Mouse (Mus musculus) left cerebral cortex, postnatal 36 days (tissue): ENCODE measurements at regions not wholly inside any gene's neighbourhood (a gene's known extent, or its start where the extent isn't known, plus 50 kb on each side); places are given as distances from the start of the nearest gene placed in this dataset.

Experiments
- DNase-seq, 2 experiments: peaks; one replicate each; pipeline ENCODE4 v3.0.0; 2021 to 2022; ENCODE audit warnings: low spot score in 2 of 2, mixed read lengths in 1 of 2
- intact Hi-C: fragments of 180-260 bp; cut with DNase I; formaldehyde crosslinking; loops from one replicate; pipeline ENCODE4 v1.15.1; 2025

DNA sequence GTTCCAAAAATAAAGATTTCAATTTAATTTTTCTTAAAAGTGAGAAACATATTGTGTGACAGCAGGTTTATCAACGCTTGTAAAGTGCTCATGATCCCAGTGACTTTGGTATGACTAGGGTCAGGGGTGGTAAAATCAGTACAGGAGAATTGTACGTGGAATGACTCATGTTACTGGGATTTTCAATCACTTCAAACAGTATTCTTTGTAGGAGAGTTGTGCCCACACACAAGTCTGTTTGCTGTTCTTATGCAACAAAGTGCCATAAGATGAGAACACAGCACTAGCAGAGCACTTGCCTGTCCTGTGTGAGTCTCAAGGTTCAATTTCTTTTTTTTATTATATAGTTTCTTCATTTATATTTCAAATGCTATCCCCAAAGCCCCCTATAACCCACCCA is 166.5 kb downstream of the Smarca1 start:
- DNase-seq: no peak
- intact Hi-C loops: no loop called here

DNA sequence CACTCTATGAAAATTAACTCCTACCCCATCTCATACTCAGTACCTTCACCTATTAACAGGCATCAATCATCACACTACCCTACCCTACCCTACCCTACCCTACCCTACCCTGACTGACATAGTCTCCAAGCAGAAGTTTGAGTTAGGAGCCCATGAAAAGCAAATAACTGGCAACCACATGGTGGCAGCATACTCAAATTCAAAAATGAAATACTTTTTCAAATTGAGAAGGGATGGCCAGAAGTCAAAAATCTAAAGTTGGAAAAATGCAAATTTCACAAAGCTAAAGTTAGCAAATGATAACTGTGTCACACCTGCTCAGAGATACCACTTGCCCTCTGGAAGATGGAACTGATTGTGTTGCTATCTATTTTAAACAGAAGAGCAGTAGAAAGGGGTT is 189.7 kb downstream of the Smarca1 start:
- intact Hi-C loops: loop anchor here (5.0 kb wide), 1 partner anchor 119 kb away; no protein-coding TSS in a partner anchor
- no peak for DNase-seq

DNA sequence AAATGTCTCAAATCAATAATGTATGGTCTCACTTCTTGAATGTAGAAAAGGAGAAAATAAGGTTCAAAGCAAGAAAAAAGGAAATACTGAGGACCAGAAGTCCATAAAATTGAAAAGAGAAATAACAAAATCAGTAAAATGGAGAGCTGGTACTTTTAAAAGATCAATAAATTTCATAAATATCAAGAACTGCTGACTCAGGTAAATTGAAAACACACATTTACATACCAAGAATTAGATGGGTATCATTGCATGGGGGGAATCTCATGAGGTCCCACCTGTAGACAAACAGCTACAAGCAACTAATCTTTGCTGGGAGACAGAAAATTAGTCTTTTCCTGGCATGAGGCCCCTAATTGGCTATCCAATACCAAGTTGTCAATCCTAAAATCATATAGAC is 224.0 kb downstream of the Smarca1 start:
- no peak for DNase-seq
- intact Hi-C loops: no loop called here

DNA sequence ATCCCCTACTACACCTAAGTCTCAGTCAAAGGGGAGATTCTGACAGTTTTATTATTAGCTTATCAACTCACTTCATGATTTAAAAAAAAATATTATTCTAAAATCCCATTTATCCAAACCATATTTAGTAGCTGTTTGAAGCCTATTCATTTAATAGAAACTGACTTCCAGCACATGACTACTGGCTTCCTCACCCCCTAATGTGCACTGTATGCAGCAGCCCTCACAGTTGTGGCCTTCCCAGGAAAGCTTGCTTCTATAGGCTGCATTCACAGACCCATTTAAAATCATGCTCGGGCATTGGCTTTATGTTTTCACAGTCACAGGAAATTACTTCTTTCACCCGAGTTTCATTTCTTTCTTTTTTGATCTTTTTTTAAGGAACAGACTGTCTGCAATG is 246.3 kb downstream of the Smarca1 start:
- intact Hi-C loops: no loop called here
- DNase-seq: no peak

DNA sequence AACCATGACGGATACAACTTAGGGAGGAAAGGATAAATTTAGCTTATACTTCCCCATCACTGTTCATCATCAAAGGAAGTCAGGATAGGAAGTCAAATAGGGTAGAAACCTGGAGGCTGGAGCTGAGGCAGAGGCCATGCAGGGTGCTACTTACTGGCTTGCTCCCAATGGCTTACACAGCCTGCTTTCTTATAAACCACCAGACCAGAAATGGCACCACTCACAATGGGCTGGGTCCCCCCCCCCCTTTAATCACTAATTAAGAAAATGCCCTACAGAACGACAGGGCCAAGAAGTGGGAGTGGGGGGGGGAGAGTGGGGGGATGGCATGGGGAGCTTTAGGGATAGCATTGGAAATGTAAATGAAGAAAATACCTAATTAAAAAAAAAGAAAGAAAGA is 251.6 kb downstream of the Smarca1 start:
- DNase-seq: no peak
- intact Hi-C loops: no loop called here

DNA sequence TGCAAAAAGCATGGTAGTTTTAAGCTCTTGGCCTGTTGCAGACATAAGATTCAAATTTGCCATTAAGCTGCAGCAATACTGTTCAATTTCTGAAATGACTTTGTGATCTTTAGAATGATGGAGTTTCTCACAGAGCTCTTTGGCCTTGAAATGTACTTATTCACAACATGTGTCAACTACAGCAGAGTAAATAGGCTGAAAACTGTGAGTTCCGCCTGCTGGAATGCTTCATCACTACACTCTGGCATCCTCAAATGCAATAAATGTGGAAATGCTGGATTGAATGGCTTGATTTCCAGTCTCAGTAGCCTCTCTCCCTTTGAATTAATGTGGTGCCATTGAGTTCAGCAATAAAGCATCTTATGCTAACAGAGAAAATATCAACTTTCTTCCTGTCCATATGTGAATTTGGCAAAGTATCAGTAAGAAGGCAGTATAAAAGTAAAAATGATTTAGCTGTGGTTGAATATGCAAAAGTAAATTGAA is 253.9 kb downstream of the Smarca1 start:
- intact Hi-C loops: no loop called here
- DNase-seq: no peak

DNA sequence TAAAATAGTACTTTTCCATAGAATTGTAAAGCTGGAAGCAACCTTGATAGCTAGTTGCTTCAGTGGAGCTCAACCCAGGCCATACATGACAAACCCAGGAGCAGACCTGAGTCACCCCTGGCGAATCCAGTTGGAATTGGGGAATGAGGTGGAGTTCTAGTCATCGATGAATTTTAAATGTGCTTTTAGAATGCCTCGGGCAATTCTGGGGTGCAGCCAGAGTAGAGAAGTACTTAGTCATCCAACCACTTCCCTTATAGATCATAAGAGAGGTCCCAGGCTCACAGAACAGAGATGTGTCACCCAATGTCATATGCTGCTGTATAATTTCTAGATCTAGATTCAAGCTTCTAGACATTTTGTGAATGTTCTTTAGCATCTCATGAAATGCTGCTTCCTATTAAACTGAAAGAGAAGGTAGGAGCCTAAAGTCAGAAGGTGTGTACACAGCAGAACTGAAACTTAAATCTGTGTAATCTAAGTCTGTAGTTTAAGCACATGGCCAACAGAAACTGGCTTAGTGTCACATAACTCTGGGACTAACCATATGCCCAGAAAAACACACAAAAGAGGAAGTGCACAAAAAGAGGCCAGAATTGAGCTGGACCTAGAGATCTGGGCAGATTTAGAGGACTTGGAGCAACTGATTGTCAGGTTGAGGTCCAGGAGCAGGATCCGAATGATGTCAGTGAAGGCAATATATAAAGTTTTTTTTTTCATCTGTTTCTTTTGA is 269.7 kb downstream of the Smarca1 start:
- no peak for DNase-seq
- intact Hi-C loops: no loop called here

DNA sequence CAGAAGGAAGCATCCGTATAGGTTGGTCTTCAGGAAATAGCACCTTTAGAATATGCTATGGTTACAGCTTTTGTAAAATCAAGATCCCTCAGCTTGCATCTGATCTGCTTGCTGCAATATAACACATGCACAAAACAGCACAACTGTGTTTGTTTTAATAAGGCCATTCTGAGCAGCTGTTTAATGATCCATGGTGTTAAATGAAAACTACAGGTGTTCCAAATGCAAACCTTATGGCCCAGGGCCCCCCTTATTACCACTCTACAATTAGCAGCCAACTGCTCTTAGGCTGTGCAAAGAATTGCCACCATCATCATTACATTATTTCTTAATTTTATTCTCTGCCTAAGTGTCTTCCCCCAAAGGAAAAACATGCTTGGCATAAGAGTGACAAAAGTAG is 280.4 kb downstream of the Smarca1 start:
- no peak for DNase-seq
- intact Hi-C loops: no loop called here
